In genomic region chr1:160078882-160079661, GRCm38 (mm10) we compare ENCODE assay signal across 8 mouse cellular contexts. TPM values are rescaled to one million over a fixed set of nuclear protein-coding genes. Genes with fewer than 3 reads are reported as not detected.
DNase-seq lines count a peak whose midpoint lies in the region; TF ChIP-seq lines count a peak whose summit lies in the region.

No protein-coding gene starts in this region.

- no peaks in the 10 kb centered on the region for H3K4me1 ChIP-seq in heart, adult 2 months (ENCODE audit: control insufficient read depth, insufficient read depth, low read length)
- H3K4me1 ChIP-seq in heart, embryonic 10.5 days, result 0 out of 2 replicates have a peak, but pooled peaks cover 2% of the 10 kb centered on the region
- peaks cover 6% of the 10 kb centered on the region; the same call in 1 of the 2 replicates for H3K4me1 ChIP-seq in brown adipose tissue, adult 24 weeks (ENCODE audit: control insufficient read depth, insufficient read depth, insufficient read length, low read length)

- intact Hi-C loops in heart, adult 2 months (cut with DNase I), result loop anchor here (5.0 kb wide), 1 partner anchor 37 kb away; the partner anchor contains the start of gene 4930523C07Rik

- 59% methylated on average over 14 of the region's 14 CpGs for WGBS in heart, adult 2 months
- 73% methylated on average over 14 of the region's 14 CpGs for WGBS in heart, embryonic 10.5 days
- WGBS in macrophage (ENCODE audit: missing documents), result 11% methylated on average over 14 of the region's 14 CpGs

- H3K9me3 ChIP-seq in heart, embryonic 10.5 days, result no peaks in the 10 kb centered on the region

- no peaks in the 10 kb centered on the region for H3K27me3 ChIP-seq in heart, adult 2 months (ENCODE audit: control insufficient read depth, insufficient read depth, low read length)
- no peaks in the 10 kb centered on the region for H3K27me3 ChIP-seq in heart, embryonic 10.5 days (ENCODE audit: insufficient read depth, poor library complexity, severe bottlenecking)

- no peaks in the 10 kb centered on the region for H3K79me2 ChIP-seq in heart, adult 2 months (replicated peaks; ENCODE audit: control insufficient read depth, insufficient read depth, low read length)
- no peaks in the 10 kb centered on the region for H3K79me2 ChIP-seq in macrophage (ENCODE audit: inconsistent target)

- no peak overlapping the region for H3K9ac ChIP-seq in heart, adult 2 months (ENCODE audit: low read depth, low read length)

- 0 out of 2 replicates have a peak overlapping the region, but pooled peaks have one; percentile 3 for H3K27ac ChIP-seq in heart, adult 2 months
- H3K27ac ChIP-seq in heart, embryonic 10.5 days, result no peak overlapping the region
- H3K27ac ChIP-seq in brown adipose tissue, adult 24 weeks (replicated peaks; ENCODE audit: low read depth, low read length), result peak overlapping the region; percentile 67
- peak overlapping the region; percentile 27 for H3K27ac ChIP-seq in macrophage

- H3K36me3 ChIP-seq in heart, adult 2 months (ENCODE audit: control insufficient read depth, insufficient read depth, low read length), result no peaks in the 10 kb centered on the region
- H3K36me3 ChIP-seq in heart, embryonic 10.5 days, result no peaks in the 10 kb centered on the region
- H3K36me3 ChIP-seq in macrophage (ENCODE audit: inconsistent target), result no peaks in the 10 kb centered on the region

- TF ChIP-seq CTCF in heart, adult 2 months (IDR thresholded peaks at IDR 0.05), result no peak

- DNase-seq in heart, adult 2 months, result peak; percentile 64 to 79
- no peak for DNase-seq in heart, embryonic 10.5 days (ENCODE audit: low spot score)
- peak; percentile 46 for DNase-seq in kidney, adult 9 months
- DNase-seq in thymus, postnatal 14 days, result peak; percentile 74
- no peak for DNase-seq in right cerebral cortex, postnatal 25 days
- no peak for DNase-seq in cerebellum, postnatal 4 days (ENCODE audit: low spot score in 2 of 2)

- no peak for TF ChIP-seq POLR2A in heart, adult 2 months (IDR thresholded peaks at IDR 0.05; ENCODE audit: insufficient read depth, low read depth, low read length)

- TF ChIP-seq EP300 in heart, adult 2 months (IDR thresholded peaks at IDR 0.05; ENCODE audit: insufficient read depth, low read depth, low read length), result no peak

- no peak overlapping the region for H3K4me3 ChIP-seq in heart, adult 2 months
- H3K4me3 ChIP-seq in heart, embryonic 10.5 days, result no peak overlapping the region
- no peak overlapping the region for H3K4me3 ChIP-seq in brown adipose tissue, adult 24 weeks (ENCODE audit: insufficient read depth, low read depth, low read length)
- H3K4me3 ChIP-seq in macrophage (ENCODE audit: inconsistent target), result peak overlapping the region; percentile 28

RNA-seq across cellular contexts. Expression of gene 4930523C07Rik, which starts 34.9 kb away (rescaled TPM):
- 10 to 100 TPM; 17.4 to 22.3 TPM for total RNA-seq in heart, adult 2 months (2021)
- 10.7 and 10.9 TPM in 2 replicates for polyA plus RNA-seq in heart, adult 2 months (2012; rRNA removed)
- polyA plus RNA-seq in heart, embryonic 10.5 days (2016; fragmentation: Nextera tagmentation; extraction: Ambion mirVana), result 10.2 and 15.4 TPM in 2 replicates
- polyA plus RNA-seq in brown adipose tissue, adult 24 weeks (2012; ENCODE audit: insufficient read depth, insufficient read length, missing spikeins), result 11.0 and 15.0 TPM in 2 replicates
- total RNA-seq in macrophage (2018; cell fraction: chromatin; rRNA removed), result 10 to 100 TPM in 6 of 26 experiments, 1 to 10 TPM in 20; 1.5 to 31.4 (median 5.1) TPM
- total RNA-seq in macrophage (2018; cell fraction: cytosol; rRNA removed), result 1 to 10 TPM in 16 of 26 experiments, under 1 TPM in 10; 0.49 to 6.2 (median 1.3) TPM
- total RNA-seq in macrophage (2018; cell fraction: nucleus; rRNA removed), result 10 to 100 TPM in 4 of 26 experiments, 1 to 10 TPM in 22; 1.7 to 28.4 (median 5.2) TPM
- 0.33 to 2.1 TPM (median 0.75 TPM) in 3 replicates for polyA plus RNA-seq in macrophage (2018)

Comparison
In these comparisons a context has a peak if more than half of its experiments do, and no peak if none do; other contexts are left out.
1. DNase-seq: peak in heart, adult 2 months (2 of 2), kidney, adult 9 months (single experiment) and thymus, postnatal 14 days (single experiment); none in heart, embryonic 10.5 days (single experiment), right cerebral cortex, postnatal 25 days (single experiment) and cerebellum, postnatal 4 days (0 of 2).